Mouse (Mus musculus) hindbrain, embryonic 10.5 days (tissue): ENCODE results near the gene Cd207. TPM values are rescaled to one million over a fixed set of nuclear protein-coding genes. Genes with fewer than 3 reads are reported as not detected.
A peak's percentile ranks its signal among the peaks of the same experiment; 100 is the strongest.

Source experiments
- DNase-seq: peaks from one replicate; pipeline ENCODE4 v3.0.0-alpha.2; 2017; ENCODE audit warnings: low spot score
- H3K27ac ChIP-seq: fragments of 300-500 bp; sonication (generic); 2 replicates; pipeline ENCODE4 v1.5.1; 2016; ENCODE audit warnings: mild to moderate bottlenecking, moderate library complexity
- H3K27me3 ChIP-seq: fragments of 300-500 bp; sonication (generic); 2 replicates; pipeline ENCODE4 v1.6.1; 2016; ENCODE audit warnings: mild to moderate bottlenecking; ENCODE audit not compliant: poor library complexity, insufficient read depth, severe bottlenecking
- H3K36me3 ChIP-seq: fragments of 300-500 bp; sonication (generic); 2 replicates; pipeline ENCODE4 v1.6.1; 2016; ENCODE audit warnings: mild to moderate bottlenecking, moderate library complexity
- H3K4me1 ChIP-seq: fragments of 300-500 bp; sonication (generic); replicated peaks from 2 replicates; pipeline ENCODE4 v1.6.1; 2016; ENCODE audit warnings: mild to moderate bottlenecking
- H3K4me3 ChIP-seq: fragments of 300-500 bp; sonication (generic); 2 replicates; pipeline ENCODE4 v1.5.1; 2016; ENCODE audit warnings: mild to moderate bottlenecking, moderate library complexity
- H3K9me3 ChIP-seq: fragments of 300-500 bp; sonication (generic); 2 replicates; pipeline ENCODE4 v1.6.1; 2016; ENCODE audit warnings: mild to moderate bottlenecking, moderate library complexity
- WGBS: fragments of 180-500 bp; shearing (Covaris S2); methylation state at CpG from one replicate; pipeline ENCODE4 v1.1.7; 2016; 5-methylcytosine and 5-hydroxymethylcytosine counted together
- polyA plus RNA-seq: library from polyadenylated mRNA; unstranded; fragments of >200 nt; fragmentation: Nextera tagmentation; extraction: Ambion mirVana; gene quantifications from 2 replicates; pipeline ENCODE4 v1.2.1, GENCODE M21; 2016

Cd207 gene
- polyA plus RNA-seq, 1 experiment from 2014 or later = not detected

DNA sequence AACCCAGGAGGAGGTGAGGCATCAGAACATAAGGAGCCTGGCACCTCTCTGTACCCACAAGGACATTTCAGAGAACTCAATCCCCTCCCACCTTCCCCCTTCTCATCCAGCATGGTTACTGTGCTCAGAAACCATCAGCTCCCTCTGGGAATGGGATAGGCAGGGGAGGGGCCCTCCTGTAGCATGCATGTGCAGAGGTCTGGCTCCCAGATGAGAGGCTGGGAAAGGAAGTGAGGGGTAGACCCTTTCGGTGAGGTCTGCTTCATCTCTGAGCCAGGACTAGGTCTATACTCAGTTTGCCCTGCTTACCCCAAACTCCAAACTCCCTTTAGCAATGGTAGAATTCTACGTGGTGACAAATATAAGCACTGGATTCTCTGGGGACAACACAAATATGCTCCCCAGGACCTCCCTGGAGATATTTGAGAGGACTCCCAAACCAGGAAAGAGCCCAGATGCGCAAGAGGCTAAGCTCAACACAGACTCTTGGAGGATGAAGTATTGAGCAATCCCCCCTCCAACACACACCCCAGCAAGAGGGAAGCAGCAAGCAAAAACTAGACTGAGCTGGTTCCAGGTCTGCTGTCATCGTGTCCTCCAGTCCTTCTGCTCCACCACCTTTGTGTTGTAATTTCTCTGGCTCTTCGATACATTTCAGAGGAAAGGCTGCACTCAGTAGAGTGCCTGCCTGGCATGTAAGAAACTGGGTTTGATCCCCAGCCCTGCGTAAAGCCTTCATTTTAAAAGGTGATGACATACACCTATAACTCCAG, 30.3 kb upstream of the Cd207 start:
- Histone ChIP-seq H3K4me1 (peaks cover 27% of the 10 kb centered on the region), H3K27ac (no peak overlapping the region), H3K9me3 (no peaks in the 10 kb centered on the region), H3K27me3 (peaks cover 100% of the 10 kb centered on the region), H3K4me3 (no peak overlapping the region), H3K36me3 (no peaks in the 10 kb centered on the region)
- DNase-seq = no peak
- 7% methylated on average over 6 of the region's 6 CpGs for WGBS

DNA sequence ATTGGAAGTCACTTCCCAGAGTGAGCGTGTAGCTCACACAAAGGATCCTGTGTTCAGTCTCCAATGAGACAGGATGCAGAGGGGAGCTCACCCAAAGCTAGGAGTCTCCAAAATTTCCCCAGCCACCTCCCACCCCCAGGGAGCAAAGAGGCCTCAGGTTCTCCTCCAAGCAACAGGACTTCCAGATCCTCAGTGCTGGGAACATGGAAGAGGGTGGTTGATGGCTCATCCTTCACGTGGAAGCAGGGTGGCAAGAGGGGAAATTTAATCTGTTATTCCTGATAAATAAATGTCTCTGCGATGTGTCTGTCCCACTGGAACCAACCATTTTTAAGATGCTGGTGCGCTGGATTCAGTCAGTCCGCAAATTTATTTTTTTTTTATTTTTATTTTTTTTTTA, 27.0 kb upstream of the Cd207 start:
- H3K36me3 ChIP-seq = no peaks in the 10 kb centered on the region
- H3K27me3 ChIP-seq = peaks cover 100% of the 10 kb centered on the region
- WGBS = 21% methylated on average over 5 of the region's 5 CpGs
- H3K27ac ChIP-seq = no peak overlapping the region
- H3K9me3 ChIP-seq = no peaks in the 10 kb centered on the region
- H3K4me3 ChIP-seq = no peak overlapping the region
- DNase-seq = no peak
- peaks cover 7% of the 10 kb centered on the region; the same call in 1 of the 2 replicates for H3K4me1 ChIP-seq

DNA sequence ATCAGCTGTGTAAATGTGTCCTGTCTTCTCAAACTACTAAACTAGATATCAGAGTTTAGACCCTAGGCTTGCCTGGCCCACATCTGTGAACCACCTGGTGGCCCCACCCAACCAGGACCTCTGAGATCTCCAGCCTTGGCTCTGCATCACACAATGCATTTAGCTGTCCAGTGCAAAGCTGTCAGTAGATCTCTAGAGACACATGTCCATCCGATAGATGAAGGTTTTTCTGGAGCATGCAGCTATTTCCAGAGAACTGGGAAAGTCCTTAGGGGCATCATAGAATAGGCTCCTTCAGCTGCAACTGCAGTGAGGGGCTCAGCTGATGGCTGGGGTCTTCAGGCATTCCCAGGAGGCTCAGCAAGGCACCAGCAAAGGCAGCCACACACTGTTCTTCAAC, 26.6 kb upstream of the Cd207 start:
- 14% methylated on average over 1 of the region's 1 CpGs for WGBS
- H3K27me3 ChIP-seq = peaks cover 100% of the 10 kb centered on the region
- peaks cover 7% of the 10 kb centered on the region; the same call in 1 of the 2 replicates for H3K4me1 ChIP-seq
- no peaks in the 10 kb centered on the region for H3K9me3 ChIP-seq
- H3K27ac ChIP-seq = no peak overlapping the region
- H3K36me3 ChIP-seq = no peaks in the 10 kb centered on the region
- peak; percentile 48 for DNase-seq
- H3K4me3 ChIP-seq = no peak overlapping the region

DNA sequence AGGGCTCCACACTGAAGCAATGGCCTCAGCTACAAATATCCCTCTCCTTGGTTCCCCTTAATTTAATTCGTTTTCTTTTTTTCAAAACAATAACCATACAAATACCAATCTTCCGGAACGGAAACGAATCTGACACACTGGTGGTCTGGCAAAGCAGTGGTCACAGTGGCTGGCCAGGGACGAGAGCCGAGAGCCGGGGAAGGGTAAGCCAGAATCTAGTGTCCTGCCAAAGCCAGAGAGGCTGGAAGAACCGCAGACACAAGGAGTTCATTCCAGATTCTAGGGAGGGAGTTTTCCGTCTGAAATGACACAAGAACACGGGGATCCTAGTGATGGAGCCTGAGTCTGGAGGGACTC, 26.0 kb upstream of the Cd207 start:
- WGBS = under 1% methylated on average over 10 of the region's 10 CpGs
- H3K27me3 ChIP-seq = peaks cover 100% of the 10 kb centered on the region
- H3K4me3 ChIP-seq = no peak overlapping the region
- DNase-seq = peak; percentile 52
- H3K9me3 ChIP-seq = no peaks in the 10 kb centered on the region
- no peaks in the 10 kb centered on the region for H3K36me3 ChIP-seq
- H3K27ac ChIP-seq = no peak overlapping the region
- H3K4me1 ChIP-seq = peaks cover 7% of the 10 kb centered on the region; the same call in 1 of the 2 replicates

DNA sequence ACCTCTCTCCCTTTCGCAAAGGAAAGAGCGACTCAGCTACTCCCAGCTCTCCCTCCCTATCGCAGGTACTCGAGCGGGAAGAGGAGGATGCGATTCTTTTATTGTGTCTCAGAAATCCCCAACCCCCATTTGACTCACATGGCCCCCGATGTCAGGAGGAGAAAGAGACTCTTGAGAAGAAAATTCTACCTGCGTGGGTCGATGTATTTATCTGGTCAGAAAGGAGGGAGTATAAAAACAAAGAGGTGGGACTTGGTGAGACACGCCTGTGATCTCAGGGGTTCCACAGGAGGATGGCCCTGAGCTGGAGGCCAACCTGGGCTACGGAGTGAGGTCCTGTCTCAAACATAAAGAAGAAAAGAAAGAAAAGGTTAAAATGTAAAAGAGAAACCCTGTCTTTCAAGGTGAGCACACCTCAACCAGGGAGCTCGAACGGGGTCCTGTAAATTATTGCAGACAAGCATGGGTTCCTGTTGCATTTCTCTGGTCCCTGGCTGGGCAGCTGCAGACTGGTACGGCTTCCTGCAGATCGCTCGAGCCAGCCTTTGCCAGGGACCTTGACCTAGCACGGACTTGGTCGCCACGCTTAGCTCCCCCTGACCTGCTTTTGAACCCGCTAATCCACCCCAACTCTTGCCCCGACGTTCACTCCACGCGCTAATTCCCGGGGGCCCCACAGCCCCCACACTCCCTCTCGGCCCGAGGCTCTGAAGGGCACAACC, 25.5 kb upstream of the Cd207 start:
- no peaks in the 10 kb centered on the region for H3K9me3 ChIP-seq
- peaks cover 7% of the 10 kb centered on the region; the same call in 1 of the 2 replicates for H3K4me1 ChIP-seq
- H3K4me3 ChIP-seq = no peak overlapping the region
- no peaks in the 10 kb centered on the region for H3K36me3 ChIP-seq
- H3K27me3 ChIP-seq = peaks cover 100% of the 10 kb centered on the region
- no peak overlapping the region for H3K27ac ChIP-seq
- under 1% methylated on average over 27 of the region's 27 CpGs for WGBS
- DNase-seq = peak; percentile 35

DNA sequence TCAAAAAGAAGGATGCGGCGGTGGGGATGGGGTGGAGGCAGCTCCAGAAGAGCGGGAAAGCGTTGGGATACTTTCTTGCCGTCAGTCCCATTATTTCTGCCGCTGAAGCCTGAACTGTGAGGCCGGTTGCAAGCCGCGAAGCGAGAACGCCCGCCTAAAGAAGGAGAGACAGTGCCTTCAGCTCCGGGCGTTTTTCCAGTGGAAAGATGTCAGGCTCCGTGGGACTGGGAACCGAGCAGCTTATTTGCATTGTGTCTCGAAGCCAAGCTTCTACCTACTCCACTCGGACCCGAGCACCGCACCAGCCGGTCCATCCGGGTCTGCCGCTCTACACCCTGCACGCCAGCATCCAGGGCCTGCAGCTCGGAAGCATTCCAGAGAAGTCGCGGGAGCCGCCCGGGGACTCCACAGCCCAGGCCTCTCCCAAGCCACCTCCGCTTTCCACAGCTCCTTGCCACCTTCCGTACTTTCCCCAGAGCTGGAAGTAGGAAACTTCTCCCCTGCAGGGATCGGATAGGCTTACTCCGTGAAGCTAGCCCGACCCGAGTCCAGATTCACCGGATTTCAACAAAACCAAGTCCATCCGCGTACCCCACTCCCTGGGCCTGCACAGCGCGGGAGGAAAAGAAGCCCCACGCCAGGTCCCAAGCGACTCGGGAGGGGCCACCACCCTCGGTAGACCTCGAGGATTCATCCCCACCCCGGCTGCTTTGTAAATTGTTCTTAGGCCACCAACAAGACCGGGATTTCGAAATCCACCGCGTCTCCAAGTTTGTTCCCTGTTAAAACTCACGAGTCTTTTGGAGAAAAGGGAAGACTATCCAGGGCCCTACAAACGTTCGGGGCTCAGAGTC, 24.7 kb upstream of the Cd207 start:
- DNase-seq = peak; percentile 68
- H3K4me3 ChIP-seq = no peak overlapping the region
- no peaks in the 10 kb centered on the region for H3K9me3 ChIP-seq
- H3K27ac ChIP-seq = no peak overlapping the region
- H3K27me3 ChIP-seq = peaks cover 100% of the 10 kb centered on the region
- no peaks in the 10 kb centered on the region for H3K36me3 ChIP-seq
- peaks cover 7% of the 10 kb centered on the region; the same call in 1 of the 2 replicates for H3K4me1 ChIP-seq
- WGBS = under 1% methylated on average over 53 of the region's 53 CpGs

DNA sequence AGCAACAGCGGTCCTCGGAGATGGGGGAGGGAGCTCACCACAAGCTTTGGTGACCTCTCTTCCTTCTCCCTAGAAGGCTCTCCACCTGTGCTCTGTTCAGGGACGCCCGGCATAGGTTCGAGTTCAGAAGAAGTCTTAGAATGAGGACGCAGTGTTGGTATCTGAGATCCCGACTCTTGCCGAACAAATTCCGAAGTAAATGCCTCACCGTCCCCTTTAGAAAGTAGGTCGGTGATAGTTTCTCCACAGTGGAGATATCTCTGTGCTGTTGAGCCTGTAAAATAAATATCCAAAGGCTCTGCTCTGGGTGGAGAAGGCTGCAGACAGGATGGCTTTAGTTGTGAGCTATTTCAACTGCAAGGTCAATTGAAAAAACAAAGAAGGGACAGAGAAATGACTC, 23.3 kb upstream of the Cd207 start:
- no peaks in the 10 kb centered on the region for H3K9me3 ChIP-seq
- no peak overlapping the region for H3K27ac ChIP-seq
- no peak overlapping the region for H3K4me3 ChIP-seq
- peaks cover 7% of the 10 kb centered on the region; the same call in 1 of the 2 replicates for H3K4me1 ChIP-seq
- no peaks in the 10 kb centered on the region for H3K36me3 ChIP-seq
- WGBS = 1% methylated on average over 11 of the region's 11 CpGs
- peaks cover 100% of the 10 kb centered on the region for H3K27me3 ChIP-seq
- peak; percentile 48 for DNase-seq

DNA sequence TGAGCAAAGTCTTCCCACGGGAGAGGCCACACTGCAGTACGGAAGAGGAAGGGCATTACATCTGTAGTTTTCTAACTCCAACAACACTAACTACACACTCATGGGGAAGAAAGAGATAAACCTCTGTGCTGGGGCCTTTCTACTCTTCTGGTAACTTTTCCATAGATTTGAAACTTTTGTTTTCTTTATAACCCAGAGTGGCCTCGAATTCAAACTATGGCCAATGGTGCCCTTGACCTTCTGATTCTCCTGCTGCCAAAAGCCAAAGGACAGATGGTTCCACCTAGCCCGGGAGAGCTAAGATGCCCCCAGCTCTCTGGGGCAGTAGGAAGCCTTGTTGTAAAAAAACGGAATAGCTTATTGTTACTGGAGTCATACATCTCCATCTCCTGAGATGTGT, 22.3 kb upstream of the Cd207 start:
- Histone ChIP-seq H3K9me3 (no peaks in the 10 kb centered on the region), H3K27ac (no peak overlapping the region), H3K27me3 (peaks cover 100% of the 10 kb centered on the region), H3K4me3 (no peak overlapping the region), H3K36me3 (no peaks in the 10 kb centered on the region), H3K4me1 (peaks cover 7% of the 10 kb centered on the region; the same call in 1 of the 2 replicates)
- DNase-seq = no peak
- under 1% methylated on average over 5 of the region's 5 CpGs for WGBS

DNA sequence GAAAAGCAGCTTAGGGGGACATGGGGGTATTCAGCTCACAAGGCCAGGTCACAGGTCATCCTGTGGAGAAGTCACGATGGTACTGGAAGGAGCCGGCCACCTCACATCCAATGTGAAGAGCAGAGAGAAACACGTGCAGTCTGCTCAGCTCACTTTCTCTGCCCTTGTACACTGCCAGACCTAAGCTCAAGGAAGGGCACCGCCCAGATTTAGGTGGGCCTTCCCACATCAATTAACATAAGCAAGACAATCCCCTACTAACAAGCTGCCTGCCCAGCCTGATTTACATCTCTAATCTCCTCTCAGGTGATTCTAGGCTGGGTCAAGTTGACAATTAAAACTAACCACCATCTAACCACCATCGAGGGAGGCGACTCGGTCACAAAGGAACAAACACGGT, 20.3 kb upstream of the Cd207 start:
- WGBS = 4% methylated on average over 8 of the region's 8 CpGs
- no peaks in the 10 kb centered on the region for H3K9me3 ChIP-seq

DNA sequence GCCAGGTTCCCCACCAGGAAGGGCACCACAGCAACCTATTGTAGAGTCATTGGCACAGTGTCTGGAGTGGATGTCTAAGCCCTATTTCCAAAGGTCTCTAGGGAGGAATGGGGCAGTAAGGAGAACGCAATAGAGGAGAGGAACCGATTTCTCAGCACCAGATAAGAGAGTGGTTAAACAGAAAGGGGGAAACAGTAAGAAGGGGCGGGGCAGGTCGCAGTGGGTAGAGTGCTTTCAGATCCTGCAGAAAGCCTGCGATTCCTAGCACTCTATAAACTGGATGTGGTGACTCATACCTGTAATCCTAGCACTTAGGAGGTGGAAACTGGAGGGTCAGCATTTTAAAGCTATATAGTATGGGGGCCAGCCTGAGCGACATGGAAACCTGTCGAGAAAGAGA, 19.0 kb upstream of the Cd207 start:
- Histone ChIP-seq H3K4me1 (no peaks in the 10 kb centered on the region), H3K27ac (no peak overlapping the region), H3K9me3 (no peaks in the 10 kb centered on the region), H3K36me3 (no peaks in the 10 kb centered on the region), H3K27me3 (peaks cover 100% of the 10 kb centered on the region), H3K4me3 (no peak overlapping the region)
- no peak for DNase-seq
- 2% methylated on average over 7 of the region's 7 CpGs for WGBS

More for the DNA sequence above, 20.3 kb upstream of the Cd207 start:
- Histone ChIP-seq H3K27me3 (peaks cover 100% of the 10 kb centered on the region), H3K36me3 (no peaks in the 10 kb centered on the region), H3K27ac (no peak overlapping the region), H3K4me3 (no peak overlapping the region), H3K4me1 (peaks cover 7% of the 10 kb centered on the region; the same call in 1 of the 2 replicates)
- DNase-seq = no peak

DNA sequence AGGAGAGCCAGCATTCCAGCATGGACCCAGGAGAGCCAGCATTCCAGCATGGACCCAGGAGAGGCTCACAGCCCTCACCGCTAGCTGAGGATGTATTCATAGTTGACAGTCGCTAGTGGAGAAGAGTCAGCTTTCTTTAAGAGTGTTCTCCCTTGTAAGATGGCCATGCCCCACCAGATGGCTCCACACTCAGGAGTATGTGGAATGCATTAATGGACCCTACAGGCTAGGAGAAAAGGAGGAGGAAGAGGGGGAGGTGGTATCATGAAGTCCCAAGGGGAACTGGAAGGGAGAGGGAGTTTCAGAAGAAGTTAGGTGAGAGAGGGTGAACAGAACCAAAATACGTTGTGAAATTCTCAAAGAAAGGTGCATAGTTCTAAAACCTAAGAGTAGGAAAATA, 18.1 kb upstream of the Cd207 start:
- no peak for DNase-seq
- Histone ChIP-seq H3K9me3 (no peaks in the 10 kb centered on the region), H3K36me3 (no peaks in the 10 kb centered on the region), H3K4me3 (no peak overlapping the region), H3K4me1 (no peaks in the 10 kb centered on the region), H3K27ac (no peak overlapping the region), H3K27me3 (peaks cover 100% of the 10 kb centered on the region)
- WGBS = 6% methylated on average over 3 of the region's 3 CpGs

DNA sequence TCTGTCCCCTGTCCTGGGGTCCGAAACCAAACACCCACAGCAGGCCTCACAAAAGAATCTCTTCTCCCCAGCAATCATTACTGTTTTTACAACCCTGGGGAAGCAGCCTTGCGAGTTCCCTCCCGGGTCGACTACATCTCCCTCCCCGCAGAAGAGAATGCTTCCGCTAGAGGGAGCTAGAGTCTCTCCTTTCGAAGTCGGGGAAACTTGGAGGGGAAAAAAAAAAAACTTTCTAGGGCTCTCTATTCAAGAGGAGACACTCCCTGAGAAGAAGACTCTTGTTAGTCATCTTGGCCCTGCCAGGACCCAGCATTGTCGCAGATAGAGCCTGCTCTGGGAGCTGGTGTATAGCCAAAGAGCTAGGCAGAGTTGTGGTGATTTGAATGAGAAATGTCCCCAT, 16.2 kb upstream of the Cd207 start:
- no peaks in the 10 kb centered on the region for H3K9me3 ChIP-seq
- H3K4me1 ChIP-seq = no peaks in the 10 kb centered on the region
- no peak overlapping the region for H3K4me3 ChIP-seq
- DNase-seq = peak; percentile 71
- H3K27ac ChIP-seq = no peak overlapping the region
- H3K36me3 ChIP-seq = no peaks in the 10 kb centered on the region
- peaks cover 100% of the 10 kb centered on the region for H3K27me3 ChIP-seq
- WGBS = under 1% methylated on average over 9 of the region's 9 CpGs
